Mouse (Mus musculus) 416B (cell line): ENCODE measurements around the gene Arhgap33.

ENCODE experiments used
- DNase-seq: peaks from one replicate; pipeline ENCODE4 v3.0.0; 2011; ENCODE audit warnings: low read depth

Arhgap33 gene

DNA sequence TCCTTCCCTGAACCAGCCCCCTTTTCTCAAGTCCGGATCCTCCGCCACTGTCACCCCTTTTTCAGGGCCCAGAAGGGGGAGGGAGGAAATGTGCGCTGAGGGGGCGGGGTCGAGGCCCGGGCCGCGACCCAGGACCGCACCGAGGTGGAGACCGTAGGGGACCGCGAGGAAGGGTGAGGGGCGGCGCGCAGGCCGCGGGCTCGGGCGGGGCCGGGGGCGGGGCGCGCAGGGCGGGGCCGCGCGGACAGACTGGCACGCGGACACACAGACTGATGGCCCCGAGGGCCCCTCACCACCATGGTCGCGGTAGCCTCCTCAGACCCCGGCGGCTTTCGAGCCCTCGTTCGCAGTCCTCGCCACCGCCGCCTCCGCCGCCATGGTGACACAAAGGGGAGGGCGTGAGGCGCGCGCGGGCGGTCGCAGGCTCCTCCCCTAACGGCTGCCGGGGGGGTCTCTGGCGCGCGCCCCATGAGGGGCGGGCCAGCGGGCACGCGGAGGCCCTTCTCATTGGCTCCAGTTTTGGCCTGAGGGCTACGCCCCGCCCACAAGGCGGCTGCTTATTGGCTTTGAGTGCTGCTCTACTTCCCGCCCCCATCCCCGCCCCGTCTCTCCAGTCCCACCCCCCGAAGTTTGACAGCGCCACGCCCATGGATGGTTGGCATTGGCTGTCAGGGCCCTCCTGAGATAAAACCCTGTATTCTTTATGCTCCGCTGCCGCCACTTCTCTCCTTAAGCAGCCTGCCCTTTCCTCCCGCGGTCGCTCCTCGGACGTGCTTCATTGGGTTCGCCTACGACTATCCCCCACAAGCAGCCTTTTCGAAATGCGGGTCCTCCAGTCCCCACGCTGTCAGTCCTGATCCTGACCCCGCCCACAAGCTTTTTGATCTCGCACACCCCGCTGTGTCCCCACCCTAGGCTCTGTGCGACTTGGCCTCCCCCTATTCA is at the start of gene Arhgap33:
Arhgap33 (minus strand) TSS at position 428 of the 945 bp plus-strand sequence.
- peak; percentile 98 for DNase-seq

DNA sequence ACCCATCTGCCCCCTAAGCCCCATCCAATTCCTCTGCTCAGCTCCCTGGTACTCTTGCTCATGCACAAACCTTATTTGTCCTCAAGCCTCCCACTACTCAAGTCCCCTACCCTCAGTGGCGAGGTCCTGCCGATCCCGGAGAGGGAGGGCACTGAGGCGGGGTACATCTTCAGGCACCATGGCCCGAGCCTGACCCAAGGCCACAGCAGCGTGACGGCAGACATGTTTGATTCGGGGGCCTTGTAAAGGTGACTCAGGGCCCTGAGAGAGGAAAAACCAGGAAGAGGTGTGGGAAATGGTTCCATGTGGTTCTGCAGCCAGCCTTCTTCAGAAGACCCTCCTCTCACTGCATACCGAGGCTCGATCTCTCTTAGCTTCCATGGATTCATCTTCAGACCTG is 49.5 kb upstream of the Arhgap33 start:
- no peak for DNase-seq

DNA sequence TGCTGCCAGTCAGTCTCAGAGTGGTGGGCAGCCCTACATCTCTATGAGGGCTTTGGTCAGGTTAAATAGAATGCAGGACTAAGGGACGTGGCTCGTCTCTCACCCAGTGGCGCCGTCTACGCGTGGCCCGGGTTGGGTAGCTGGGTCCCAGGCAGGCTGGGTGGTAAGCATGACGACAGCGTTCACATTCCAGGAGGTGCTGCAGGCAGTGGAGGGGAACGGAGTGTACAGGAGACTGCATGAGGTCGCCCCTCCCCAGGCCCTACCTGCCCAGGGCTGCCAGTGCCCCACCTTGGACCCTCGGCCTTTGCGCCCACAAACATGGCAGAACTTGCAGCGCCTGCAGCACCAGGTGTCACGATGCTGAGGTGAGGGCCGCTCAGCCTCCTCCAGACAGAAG is 46.7 kb upstream of the Arhgap33 start:
- no peak for DNase-seq

DNA sequence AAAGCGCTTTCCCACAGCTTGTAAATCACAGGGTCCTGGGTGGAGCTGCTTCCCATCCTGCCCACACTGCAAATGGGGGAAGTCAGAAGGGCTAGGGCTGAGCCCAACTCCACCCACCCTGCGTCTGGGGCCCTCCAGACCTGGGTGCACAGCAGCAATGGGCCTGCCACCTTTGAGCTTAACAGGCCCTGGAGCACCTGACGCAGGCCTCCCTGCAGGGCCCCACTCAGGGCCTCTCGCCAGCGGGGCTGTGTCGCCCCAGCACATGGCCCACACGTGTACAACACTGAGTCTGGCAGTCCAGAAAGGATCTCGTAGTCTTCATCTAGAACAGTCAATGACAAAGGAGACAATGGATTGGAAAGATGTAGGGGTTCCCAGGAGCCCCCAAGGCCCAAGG is 45.1 kb upstream of the Arhgap33 start:
- DNase-seq, result no peak

DNA sequence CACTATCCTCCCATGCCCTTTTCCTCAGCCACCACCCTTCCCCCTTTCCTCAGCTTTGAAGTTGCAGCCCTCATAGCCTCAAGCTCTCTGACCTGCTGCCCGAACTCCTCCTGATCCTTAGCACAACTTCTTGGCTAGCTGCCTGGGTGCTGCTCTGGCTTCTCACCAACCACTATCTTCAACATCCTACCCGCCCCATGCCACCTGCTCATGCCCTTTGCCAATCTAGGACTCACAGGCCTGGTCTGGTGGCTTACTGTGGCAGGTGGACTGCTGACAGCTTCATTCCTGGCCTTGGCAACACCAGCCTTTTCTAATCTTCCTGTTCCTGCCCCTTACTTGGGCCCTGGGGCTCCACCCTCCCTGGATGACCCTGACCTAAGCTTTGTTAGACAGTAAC is 38.1 kb upstream of the Arhgap33 start:
- no peak for DNase-seq

DNA sequence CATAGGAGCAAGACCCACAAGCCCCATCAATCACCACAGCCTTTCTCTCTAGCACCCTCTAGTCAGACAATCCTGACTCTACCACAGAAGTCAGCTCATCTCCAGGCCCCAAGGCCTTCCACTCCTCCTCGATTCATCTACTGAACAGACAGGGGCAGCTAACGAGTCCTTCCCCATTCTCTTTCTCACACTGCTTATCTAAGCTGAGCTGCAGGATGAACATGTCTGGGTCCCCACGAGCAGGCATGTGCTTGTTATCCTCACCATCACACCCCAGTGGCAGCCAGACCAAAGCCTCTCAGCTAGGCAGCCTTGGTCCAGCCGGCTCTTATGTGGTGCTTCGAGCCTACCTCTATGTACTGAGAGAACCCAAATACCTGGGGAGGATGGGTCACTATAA is 37.5 kb upstream of the Arhgap33 start:
- DNase-seq, result no peak

DNA sequence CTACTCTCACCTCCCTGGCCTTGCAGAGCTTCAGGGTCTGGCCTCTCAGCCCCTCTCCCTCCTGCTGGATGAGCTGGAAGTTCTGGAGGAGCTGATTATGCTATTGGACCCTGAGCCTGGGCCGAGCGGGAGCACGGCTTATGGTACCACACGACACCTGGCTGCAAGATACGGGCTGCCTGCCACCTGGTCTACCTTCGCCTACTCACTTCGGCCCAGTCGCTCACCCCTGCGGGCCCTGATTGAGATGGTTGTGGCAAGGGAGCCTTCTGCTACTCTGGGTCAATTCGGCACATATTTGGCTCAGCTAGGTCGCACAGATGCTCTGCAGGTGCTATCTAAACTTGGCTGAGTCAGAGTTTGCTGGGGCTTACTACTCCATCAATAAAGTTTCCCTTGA is 32.7 kb upstream of the Arhgap33 start:
- no peak for DNase-seq

DNA sequence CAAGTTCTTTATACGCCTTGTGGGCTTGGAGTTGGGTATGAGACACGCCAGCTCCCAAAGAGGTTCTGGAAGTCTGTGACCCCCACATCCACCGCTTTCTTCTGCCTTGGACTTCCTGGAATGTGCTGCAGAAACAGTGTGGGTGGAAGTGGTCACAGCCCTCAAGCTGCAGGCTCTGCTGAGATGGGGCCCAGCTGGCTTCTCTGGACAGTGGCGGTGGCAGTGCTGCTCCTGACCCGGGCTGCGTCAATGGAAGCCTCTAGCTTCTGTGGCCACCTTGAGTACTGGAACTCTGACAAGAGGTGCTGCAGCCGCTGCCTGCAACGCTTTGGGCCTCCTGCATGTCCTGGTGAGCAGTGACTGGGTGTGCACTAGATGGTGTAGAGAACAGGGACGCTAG is 31.2 kb upstream of the Arhgap33 start:
- DNase-seq, result no peak

DNA sequence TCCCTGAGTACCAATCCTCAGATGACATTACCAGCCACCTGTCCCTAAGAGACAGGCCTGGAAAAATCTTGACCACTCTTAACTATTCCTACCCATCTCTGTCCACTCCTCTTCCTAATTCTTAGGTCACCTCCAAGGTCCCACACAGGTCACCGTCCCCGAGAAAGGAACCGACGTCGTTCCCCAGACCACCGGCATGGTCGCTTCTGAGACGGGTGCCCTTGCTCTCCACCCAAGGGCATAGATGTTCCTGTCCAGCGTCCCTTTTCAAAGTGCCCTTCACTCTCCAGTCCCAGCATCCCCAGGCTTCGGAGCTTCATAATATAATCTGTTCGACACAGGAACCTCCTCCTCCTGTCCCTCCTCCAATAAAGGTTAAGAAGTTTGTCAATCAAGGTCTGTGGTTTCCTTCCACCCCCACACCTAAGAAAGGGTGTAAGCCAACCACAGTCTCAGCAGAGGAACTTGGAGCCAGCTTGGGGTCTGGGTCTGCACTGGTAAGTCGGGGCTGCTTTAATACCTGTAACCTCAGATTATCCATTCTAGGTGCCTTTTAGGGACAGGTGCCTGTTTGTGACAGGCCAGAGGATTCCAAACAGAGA is 30.2 kb upstream of the Arhgap33 start, which contains the start of gene Igflr1:
Igflr1 (plus strand) TSS at position 458 of the 602 bp plus-strand sequence.
- no peak for DNase-seq

DNA sequence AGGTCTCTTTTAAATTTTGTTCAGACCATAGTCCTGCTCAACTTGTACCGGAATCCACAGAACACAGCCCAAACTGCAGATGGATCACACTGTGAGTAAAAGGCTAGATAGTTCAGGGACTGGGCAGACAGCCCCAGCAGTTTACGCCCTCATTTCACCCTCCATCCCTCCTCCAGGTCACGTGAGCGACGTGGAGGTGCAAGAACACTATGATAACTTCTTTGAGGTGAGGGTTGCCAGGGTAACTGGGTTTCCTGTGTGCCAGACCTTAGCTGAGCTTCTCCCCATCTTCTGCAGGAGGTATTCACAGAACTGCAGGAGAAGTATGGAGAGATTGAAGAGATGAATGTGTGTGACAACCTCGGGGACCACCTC is 29.0 kb upstream of the Arhgap33 start:
- no peak for DNase-seq

DNA sequence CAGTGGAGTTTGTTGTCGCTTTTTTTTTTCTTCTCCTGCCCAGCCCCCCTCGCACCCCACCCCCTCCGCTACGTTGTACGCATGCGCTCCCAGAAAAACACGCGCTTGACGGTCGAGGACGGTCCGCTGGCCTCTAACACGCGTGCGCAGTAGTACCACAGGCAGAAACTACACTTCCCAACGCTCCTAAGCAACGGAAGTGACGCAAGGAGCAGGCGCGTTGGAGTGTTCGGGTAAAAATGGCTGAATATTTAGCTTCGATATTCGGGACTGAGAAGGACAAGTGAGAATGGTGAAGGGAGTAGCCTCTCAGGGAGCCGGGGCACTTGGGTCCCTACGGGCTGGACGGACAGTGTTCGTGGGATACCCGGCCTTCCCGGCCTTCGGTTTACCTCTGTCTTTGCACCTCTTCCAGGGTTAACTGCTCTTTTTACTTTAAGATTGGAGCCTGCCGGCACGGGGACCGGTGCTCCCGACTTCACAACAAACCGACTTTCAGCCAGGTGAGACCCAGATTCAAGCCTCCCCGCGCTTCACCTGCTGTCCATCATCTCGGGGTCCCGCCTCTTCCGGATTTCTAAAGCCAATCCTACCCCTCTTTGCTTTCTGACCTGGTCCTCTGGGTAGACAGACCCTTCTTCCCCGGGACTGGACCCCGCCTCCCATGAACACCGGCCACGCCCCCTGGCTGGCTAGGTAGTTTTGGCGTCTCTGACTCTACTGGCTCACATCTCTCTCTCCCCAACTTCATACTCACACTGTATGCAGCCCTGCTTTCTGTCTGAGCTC is 28.5 kb upstream of the Arhgap33 start, which contains the start of the genes U2af1l4, Gm49396 and Psenen:
U2af1l4 (plus strand) TSS at position 185 of the 789 bp plus-strand sequence.
Gm49396 (plus strand) TSS at position 228 of the 789 bp plus-strand sequence.
Psenen (minus strand) TSS at position 511 of the 789 bp plus-strand sequence.
- peak; percentile 99 for DNase-seq

DNA sequence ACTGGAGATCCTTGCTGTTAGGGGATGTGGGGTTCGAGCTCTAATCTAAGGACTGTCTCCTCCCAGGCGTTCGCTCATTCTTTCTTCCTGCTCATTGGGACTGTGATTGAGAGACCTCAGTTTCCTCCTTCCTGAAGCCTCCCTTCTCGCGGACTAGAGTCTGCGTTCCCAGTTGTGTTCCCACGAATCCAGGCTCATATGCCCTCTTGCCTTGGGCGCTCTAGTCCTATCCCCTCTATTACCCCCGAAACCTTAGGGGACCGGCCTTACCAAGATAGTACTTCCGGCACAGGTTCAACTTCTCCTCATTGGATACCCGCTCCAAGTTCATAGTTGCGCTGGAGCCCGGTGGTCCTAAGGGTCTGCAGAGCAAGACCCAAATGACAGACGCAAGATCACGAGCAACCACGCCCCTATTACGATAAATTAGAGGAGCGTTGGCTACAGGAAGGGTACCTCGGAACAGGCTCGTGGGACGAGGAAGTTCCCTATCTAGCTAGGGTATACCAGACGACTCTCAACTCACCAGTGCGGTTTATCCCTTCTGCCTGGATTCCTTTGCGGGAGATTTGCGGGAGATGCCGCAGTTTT is 27.8 kb upstream of the Arhgap33 start:
- DNase-seq, result no peak

DNA sequence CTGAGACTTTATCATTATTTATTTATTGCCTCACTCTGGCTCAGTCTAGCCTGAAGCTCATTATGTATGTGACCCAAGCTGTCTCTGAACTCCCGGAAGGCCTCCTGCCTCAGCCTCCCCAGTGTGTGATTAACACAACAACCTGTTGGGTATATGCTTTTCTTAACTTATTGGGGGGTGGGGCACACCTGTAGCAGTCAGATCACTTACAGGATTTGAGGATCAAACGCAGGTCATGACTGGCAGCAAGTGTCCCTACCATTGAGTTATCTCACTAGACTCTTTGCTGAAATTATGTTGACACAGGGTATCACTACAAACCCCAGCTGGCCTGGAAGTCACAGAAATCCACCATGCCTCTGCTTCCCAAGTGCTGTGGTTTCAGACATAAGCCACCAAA is 25.4 kb upstream of the Arhgap33 start:
- no peak for DNase-seq

DNA sequence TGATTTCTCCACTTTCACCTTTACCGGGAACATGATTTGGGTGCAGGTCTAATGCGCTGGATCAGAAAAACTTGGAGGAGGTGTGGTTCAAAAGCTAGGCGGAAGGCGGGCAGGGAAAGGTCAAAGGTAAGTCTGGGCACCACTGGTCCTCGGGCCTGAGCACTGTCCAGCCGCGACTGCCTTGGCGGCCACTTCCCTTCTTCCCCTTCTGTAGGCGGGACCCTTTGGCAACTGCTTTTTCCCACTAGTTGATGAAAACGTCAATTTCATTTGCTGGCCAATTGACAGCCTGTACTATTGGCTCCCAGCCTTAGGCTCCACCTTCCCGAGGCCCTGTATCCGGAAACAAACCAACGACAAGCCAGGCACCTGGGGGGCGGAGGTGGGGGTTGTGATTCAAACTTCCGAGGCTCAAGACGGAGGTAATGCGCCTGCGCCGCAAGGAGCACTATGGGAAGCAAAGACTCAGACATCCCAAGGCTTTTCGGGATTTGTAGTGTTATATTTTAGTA is 24.6 kb upstream of the Arhgap33 start, which contains the start of gene Lin37:
Lin37 (minus strand) TSS at position 396 of the 512 bp plus-strand sequence.
- peak; percentile 99 for DNase-seq

DNA sequence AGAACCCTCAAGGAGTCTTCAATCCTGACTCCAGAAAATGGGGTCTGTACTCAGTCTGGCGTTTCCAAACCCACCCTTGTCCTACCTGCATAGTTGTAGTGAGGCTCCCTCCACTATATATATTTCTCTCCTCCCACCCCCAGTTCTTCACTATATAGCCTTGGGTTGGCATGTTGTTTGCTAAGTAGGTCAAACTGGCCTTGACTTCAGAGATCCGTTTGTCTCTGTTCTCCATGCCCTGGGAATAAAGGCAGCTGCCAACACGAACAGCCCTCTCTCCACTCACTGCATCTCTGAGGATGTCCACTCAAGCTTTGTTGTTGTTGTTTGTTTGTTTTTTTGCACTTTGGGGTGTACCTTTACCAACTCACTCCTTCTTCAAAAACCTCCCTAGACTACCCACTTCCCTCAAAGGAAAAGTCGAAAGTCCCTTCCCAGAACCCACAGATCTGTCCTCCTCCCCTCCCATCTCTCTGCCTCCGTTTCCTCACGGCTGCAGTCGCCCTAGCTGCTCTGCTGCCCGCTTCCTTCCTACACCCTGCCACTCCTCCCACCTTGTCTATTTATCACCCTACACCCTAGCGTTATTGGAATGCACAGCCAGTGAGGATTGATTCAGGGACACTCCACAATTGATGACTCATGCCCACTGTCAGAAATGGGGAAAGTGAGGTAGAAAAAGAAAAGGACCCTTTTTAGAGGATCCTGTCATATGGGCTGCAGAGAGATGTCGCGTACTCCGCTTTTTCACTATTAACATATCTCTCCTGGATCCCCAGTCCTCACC is 24.0 kb upstream of the Arhgap33 start:
- DNase-seq, result no peak

DNA sequence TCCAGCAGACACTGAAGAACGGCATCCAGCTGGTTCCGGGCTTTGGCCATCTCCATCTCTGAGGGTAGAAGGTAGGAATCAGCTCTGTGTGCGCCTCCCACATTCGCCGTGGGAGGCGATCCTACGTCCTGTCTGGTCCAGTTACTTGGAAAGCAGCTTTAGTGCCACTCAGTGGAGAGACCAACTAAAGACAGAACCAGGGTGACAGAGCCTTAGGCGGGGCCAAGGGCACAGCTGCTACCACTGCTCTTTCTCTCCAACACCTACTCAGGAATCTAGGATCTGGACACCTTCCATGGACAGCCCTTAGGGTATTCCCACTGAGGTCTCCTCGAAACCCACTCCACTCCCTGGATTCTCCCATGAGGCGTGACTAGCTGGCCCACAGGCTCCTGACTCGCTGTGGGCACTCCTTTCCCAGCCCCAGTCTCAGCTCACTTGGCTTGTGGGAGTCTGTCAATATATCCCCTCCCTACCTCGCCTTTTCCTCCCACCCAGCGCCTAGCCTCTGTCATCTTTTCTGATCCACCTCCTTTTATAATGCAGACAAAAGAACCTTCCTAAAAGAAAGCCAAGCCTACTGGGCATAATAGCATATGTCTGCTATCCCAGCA is 23.1 kb upstream of the Arhgap33 start:
- no peak for DNase-seq

DNA sequence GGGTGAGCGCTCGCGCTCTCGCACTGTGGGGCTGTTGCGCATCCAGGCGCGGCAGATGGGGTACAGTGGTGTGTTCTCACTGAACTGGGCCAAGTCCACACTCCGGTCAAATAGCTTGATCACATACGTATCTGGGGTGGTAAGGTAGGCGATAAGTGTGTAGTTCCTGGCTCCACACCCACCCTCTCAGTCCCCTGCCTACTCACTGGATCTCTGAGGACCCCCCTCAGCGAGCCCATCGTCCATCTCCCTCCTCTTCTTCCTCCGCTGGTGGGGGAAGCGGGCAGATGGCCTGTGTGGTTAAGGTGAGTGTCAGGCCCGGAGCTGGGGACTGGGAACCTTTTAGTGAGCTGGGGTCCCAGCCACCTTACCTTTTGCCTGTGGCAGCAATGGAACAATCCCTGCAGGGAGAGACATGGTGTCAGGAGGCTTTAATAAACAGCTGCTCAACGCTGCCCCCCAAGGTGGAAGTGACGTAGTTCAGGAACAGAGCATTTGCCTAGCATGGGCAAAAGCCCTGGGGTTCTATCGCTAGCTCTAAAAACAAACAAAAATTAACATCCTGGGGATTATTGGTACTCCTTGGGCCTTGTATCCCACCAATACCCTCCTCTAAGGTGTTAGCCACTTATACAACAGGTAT is 22.2 kb upstream of the Arhgap33 start:
- DNase-seq, result peak; percentile 46

DNA sequence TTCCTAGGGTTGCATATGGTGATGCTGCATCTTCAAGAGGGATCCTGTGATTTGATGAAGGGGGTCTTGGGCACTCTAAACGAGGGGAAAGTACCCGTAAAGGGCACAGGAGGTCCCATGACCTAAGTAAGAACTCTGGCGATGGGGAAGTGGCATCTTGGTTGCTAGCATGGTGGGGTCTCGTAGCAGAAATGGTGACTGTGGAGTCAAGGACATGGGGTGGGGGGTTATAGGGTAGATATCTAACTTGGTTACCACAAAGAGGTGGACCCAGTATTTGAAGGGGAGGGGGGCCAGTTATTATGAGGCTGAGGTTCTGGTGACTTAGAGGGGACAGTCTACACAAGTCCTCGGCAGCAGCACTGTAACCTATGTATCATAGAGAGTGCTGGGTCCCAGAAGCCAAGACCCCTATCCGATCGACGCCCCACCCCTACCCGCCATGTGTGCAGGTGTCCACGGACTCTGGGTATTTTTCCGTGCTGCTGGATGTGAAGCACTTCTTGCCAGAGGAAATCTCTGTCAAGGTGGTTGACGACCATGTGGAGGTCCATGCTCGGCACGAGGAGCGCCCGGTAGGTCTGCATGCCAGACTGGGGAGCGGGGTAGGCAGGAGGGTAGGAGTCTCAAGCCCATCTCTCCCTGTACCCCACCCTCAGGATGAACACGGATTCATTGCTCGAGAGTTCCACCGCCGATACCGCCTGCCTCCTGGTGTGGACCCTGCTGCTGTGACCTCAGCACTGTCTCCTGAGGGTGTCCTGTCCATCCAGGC is 19.1 kb upstream of the Arhgap33 start:
- DNase-seq, result no peak

DNA sequence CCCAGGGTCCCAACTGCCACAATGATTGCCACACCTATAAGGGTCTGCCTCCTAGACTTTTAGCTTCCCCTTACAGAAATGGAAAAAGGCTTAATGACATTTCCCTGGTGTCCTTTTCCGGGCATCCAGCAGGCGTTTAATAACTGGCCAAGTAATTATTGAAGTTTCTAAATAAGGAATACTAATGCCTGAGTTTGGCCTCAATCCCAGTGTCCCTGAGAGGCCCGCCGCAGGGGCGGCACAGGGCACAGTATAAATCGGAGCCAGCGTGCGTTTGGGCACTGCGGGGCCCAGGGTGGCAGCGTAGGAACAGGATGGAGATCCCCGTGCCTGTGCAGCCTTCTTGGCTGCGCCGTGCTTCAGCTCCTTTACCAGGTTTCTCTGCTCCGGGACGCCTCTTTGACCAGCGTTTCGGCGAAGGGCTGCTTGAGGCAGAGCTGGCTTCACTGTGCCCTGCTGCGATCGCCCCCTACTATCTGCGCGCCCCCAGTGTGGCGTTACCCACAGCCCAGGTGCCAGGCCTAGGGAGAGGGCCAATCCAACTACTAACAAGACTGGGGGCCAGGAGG is 18.2 kb upstream of the Arhgap33 start:
- DNase-seq, result peak; percentile 38
